Comparison of ENCODE assay signal across 8 mouse cellular contexts in the genomic region with DNA sequence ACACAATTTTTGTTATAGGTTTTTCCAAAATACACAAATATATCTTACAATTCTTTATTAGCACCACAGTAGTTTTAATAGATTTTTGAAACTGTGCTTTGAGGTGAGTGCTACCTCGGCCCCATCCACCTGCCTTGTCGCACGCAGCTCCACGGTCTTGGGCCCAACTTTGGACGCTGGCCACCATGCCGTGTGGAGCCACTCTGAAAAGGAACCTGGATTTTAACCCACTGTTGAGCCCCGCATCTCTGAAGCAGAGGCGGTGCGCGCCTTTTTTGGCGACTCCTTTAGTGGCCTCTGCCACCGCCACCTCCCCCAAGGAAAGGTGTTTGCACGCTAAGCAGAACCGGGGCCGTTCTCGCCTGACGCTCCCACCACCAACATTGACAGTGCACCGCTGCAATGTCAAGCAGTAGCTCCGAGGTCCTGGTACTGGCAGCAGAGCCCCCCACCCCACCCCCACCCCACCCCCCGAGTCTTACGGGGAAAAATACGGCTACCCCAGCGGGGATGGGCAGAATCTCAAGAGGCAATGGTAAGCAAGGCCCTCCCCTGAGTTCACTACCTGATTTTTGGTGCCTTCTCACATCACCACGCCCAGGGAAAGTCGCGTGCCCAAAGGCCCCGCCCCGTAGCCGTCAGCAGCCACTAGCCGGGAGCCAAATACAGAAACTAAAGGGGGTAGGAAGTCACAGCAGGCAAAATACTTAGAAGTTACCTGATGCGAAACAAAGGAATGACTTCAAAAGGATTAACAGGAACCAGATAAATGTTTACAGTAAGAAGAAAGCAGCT. TPM values are rescaled to one million over a fixed set of nuclear protein-coding genes. Genes with fewer than 3 reads are reported as not detected.
DNase-seq lines count a peak whose midpoint lies in the region; ATAC-seq lines count a peak whose summit lies in the region.

No protein-coding gene starts in this region.

- peak; percentile 15 for DNase-seq in adrenal gland, adult 2 months
- no peak for DNase-seq in adrenal gland, adult 18-20 months (ENCODE audit: low spot score in 2 of 2)
- peak; percentile 49 for DNase-seq in c-Kit-positive CD71-negative TER-119-negative erythroid progenitor cells, embryonic 14.5 days (ENCODE audit: low read depth)
- peak; percentile 18 for DNase-seq in heart, postnatal 4 days
- DNase-seq in yolk sac, embryonic 10.5 days (ENCODE audit: low spot score): peak; percentile 36
- no peak for DNase-seq in MN1 (ENCODE audit: low spot score)

- 9% methylated on average over 31 of the region's 31 CpGs for WGBS in liver, embryonic 12.5 days (ENCODE audit: insufficient replicate concordance)

- peak overlapping the region; percentile 25 for H3K9ac ChIP-seq in liver, embryonic 12.5 days

- H3K4me3 ChIP-seq in liver, embryonic 12.5 days: peak overlapping the region; percentile 48

- no peak overlapping the region for H3K27ac ChIP-seq in liver, embryonic 12.5 days

- H3K27me3 ChIP-seq in liver, embryonic 12.5 days (replicated peaks): no peaks in the 10 kb centered on the region

- no peaks in the 10 kb centered on the region for H3K36me3 ChIP-seq in liver, embryonic 12.5 days

- H3K4me1 ChIP-seq in liver, embryonic 12.5 days: 0 out of 2 replicates have a peak, but pooled peaks cover 7% of the 10 kb centered on the region

- ATAC-seq in liver, embryonic 12.5 days: peak; percentile 81
- peak; percentile 71 for ATAC-seq in monocyte, adult 5-6 weeks (replicated peaks; ENCODE audit: insufficient number of reproducible peaks, low FRiP score, low TSS enrichment, poor library complexity, severe bottlenecking)

- no peaks in the 10 kb centered on the region for H3K9me3 ChIP-seq in liver, embryonic 12.5 days (replicated peaks)

- H3K4me2 ChIP-seq in liver, embryonic 12.5 days: peak overlapping the region; percentile 71

RNA-seq across cellular contexts. Expression of a gene that starts 13.4 kb away (rescaled TPM):
- total RNA-seq in adrenal gland, adult 2 months (2021): 1 to 10 TPM; 3.7 to 4.4 TPM
- 0.06 TPM in 1 of 2 replicates, not detected in the other for polyA plus RNA-seq in adrenal gland, adult 2 months (2012; rRNA removed)
- 1 to 10 TPM; 2.3 to 3.4 TPM for total RNA-seq in adrenal gland, adult 18-20 months (2021)
- 1 to 10 TPM; 1.1 TPM for total RNA-seq in heart, postnatal 4 days (2021)
- polyA plus RNA-seq in liver, embryonic 12.5 days (2016; fragmentation: Nextera tagmentation; extraction: Ambion mirVana): 1.0 and 1.3 TPM in 2 replicates
- total RNA-seq in monocyte, adult 5-6 weeks (2017): 11.9 to 29.1 TPM (median 15.5 TPM) in 3 replicates

RNA-seq across cellular contexts. Expression of a gene that starts 52.9 kb away (rescaled TPM):
- total RNA-seq in adrenal gland, adult 2 months (2021): 1 to 10 TPM; 2.4 to 2.7 TPM
- polyA plus RNA-seq in adrenal gland, adult 2 months (2012; rRNA removed): 0.22 TPM in 1 of 2 replicates, not detected in the other
- 1 to 10 TPM; 2.4 to 3.4 TPM for total RNA-seq in adrenal gland, adult 18-20 months (2021)
- total RNA-seq in heart, postnatal 4 days (2021): 1 to 10 TPM; 1.3 to 2.1 TPM
- polyA plus RNA-seq in liver, embryonic 12.5 days (2016; fragmentation: Nextera tagmentation; extraction: Ambion mirVana): 1.8 and 3.1 TPM in 2 replicates
- 3.5 to 11.0 TPM (median 10.3 TPM) in 3 replicates for total RNA-seq in monocyte, adult 5-6 weeks (2017)

RNA-seq across cellular contexts. Expression of a gene that starts 58.5 kb away (rescaled TPM):
- total RNA-seq in adrenal gland, adult 2 months (2021): not detected
- not detected in 2 replicates for polyA plus RNA-seq in adrenal gland, adult 2 months (2012; rRNA removed)
- total RNA-seq in adrenal gland, adult 18-20 months (2021): not detected
- total RNA-seq in heart, postnatal 4 days (2021): not detected
- polyA plus RNA-seq in liver, embryonic 12.5 days (2016; fragmentation: Nextera tagmentation; extraction: Ambion mirVana): not detected in 2 replicates
- total RNA-seq in monocyte, adult 5-6 weeks (2017): not detected in 3 replicates

Comparison
In these comparisons a context has a peak if more than half of its experiments do, and no peak if none do; other contexts are left out.
1. DNase-seq: peak in adrenal gland, adult 2 months (single experiment), c-Kit-positive CD71-negative TER-119-negative erythroid progenitor cells, embryonic 14.5 days (single experiment), heart, postnatal 4 days (single experiment) and yolk sac, embryonic 10.5 days (single experiment); none in adrenal gland, adult 18-20 months (0 of 2) and MN1 (single experiment).